Mouse (Mus musculus): Measurements from ENCODE around the gene Rd3l. TPM values are rescaled to one million over a fixed set of nuclear protein-coding genes. Genes with fewer than 3 reads are reported as not detected.
"Not testable (repeated sequence)": the region's sequence is repeated elsewhere in the genome, so short reads cannot be mapped to it uniquely, and the experiment has no call there.

Rd3l gene
- polyA plus RNA-seq, 1 experiment from 2014 or later, result 0.08 TPM

- Histone ChIP-seq H3K27ac (replicated peaks) (no peak overlapping the region), H3K4me3 (ENCODE audit: low read depth, low read length) (no peak overlapping the region), H3K4me2 (replicated peaks; ENCODE audit: low read depth) (no peak overlapping the region), H3K36me3 (ENCODE audit: control insufficient read depth, insufficient read depth, low read length) (peaks cover 15% of the 10 kb centered on the region), H3K9ac (ENCODE audit: low read length) (no peak overlapping the region), H3K27me3 (ENCODE audit: control insufficient read depth, insufficient read depth, low read length) (no peaks in the 10 kb centered on the region), H3K9me3 (ENCODE audit: control insufficient read depth, low read length) (no peaks in the 10 kb centered on the region), H3K4me1 (replicated peaks; ENCODE audit: control insufficient read depth, insufficient read depth) (no peaks in the 10 kb centered on the region)
- ATAC-seq (ENCODE audit: low FRiP score, low TSS enrichment) (peak; percentile 78), DNase-seq (ENCODE audit: low spot score) (peak; percentile 84)
- TF ChIP-seq EP300 (optimal IDR thresholded peaks at IDR 0.05) (no peak), CTCF (IDR thresholded peaks at IDR 0.05; ENCODE audit: low read depth) (peak; percentile 91)
- 37% methylated on average over 9 of the region's 9 CpGs for WGBS
Measured at GRCm38 (mm10) chr12:111958101-111958865, 22.8 kb downstream of the Rd3l start.

- Histone ChIP-seq H3K9me3 (ENCODE audit: control insufficient read depth, low read length) (no peaks in the 10 kb centered on the region), H3K4me1 (replicated peaks; ENCODE audit: control insufficient read depth, insufficient read depth) (peaks cover 5% of the 10 kb centered on the region; the same call in 1 of the 2 replicates), H3K4me2 (replicated peaks; ENCODE audit: low read depth) (no peak overlapping the region), H3K9ac (ENCODE audit: low read length) (no peak overlapping the region), H3K27me3 (ENCODE audit: control insufficient read depth, insufficient read depth, low read length) (no peaks in the 10 kb centered on the region), H3K4me3 (ENCODE audit: low read depth, low read length) (no peak overlapping the region), H3K27ac (replicated peaks) (no peak overlapping the region), H3K36me3 (ENCODE audit: control insufficient read depth, insufficient read depth, low read length) (peaks cover 10% of the 10 kb centered on the region; the same call in 1 of the 2 replicates)
- WGBS, result 84% methylated on average over 5 of the region's 5 CpGs
- DNase-seq (ENCODE audit: low spot score) (no peak), ATAC-seq (ENCODE audit: low FRiP score, low TSS enrichment) (no peak)
- no peak for TF ChIP-seq CTCF (IDR thresholded peaks at IDR 0.05; ENCODE audit: low read depth)
- TF ChIP-seq EP300 (optimal IDR thresholded peaks at IDR 0.05), result no peak
Measured at GRCm38 (mm10) chr12:111956173-111956572, 24.9 kb downstream of the Rd3l start.

DNA sequence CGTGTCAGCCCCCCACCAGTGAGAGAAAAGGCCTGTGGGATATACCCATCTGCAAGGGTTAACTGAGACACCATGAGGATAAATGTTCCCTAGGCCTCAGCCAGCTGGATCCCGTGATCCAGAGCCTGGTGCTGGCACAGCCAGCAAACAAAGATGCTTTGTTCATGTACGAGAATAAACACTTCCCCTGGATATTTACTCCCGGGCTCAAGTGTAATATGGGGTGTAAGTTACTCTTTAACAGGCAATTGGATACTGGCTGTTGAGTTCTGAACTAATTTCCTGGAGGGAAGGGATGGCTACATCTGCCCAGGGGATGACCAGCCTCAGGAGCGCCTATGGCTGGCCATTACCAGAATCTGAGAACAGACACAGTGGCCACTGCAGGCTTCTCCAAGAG is 29.4 kb downstream of the Rd3l start:
- H3K27ac ChIP-seq (replicated peaks), result peak overlapping the region; percentile 69
- 25% methylated on average over 5 of the region's 5 CpGs for WGBS
- H3K9me3 ChIP-seq (ENCODE audit: control insufficient read depth, low read length), result no peaks in the 10 kb centered on the region
- H3K4me2 ChIP-seq (replicated peaks; ENCODE audit: low read depth), result no peak overlapping the region
- H3K4me1 ChIP-seq (replicated peaks; ENCODE audit: control insufficient read depth, insufficient read depth), result peaks cover 5% of the 10 kb centered on the region; the same call in 1 of the 2 replicates
- no peaks in the 10 kb centered on the region for H3K36me3 ChIP-seq (ENCODE audit: control insufficient read depth, insufficient read depth, low read length)
- no peak overlapping the region for H3K9ac ChIP-seq (ENCODE audit: low read length)
- ATAC-seq (ENCODE audit: low FRiP score, low TSS enrichment) (peak; percentile 70), DNase-seq (ENCODE audit: low spot score) (peak; percentile 62)
- H3K4me3 ChIP-seq (ENCODE audit: low read depth, low read length), result no peak overlapping the region
- no peaks in the 10 kb centered on the region for H3K27me3 ChIP-seq (ENCODE audit: control insufficient read depth, insufficient read depth, low read length)
- no peak for TF ChIP-seq CTCF (IDR thresholded peaks at IDR 0.05; ENCODE audit: low read depth)

GRCm38 (mm10) chr12:111950486-111950885 is 30.6 kb downstream of the Rd3l start:
- no peak for DNase-seq (ENCODE audit: low spot score)
- 40% methylated on average over 5 of the region's 5 CpGs for WGBS
- ATAC-seq (ENCODE audit: low FRiP score, low TSS enrichment), result no peak

GRCm38 (mm10) chr12:111946716-111947115 is 34.4 kb downstream of the Rd3l start:
- Histone ChIP-seq H3K27ac (replicated peaks) (peak overlapping the region; percentile 53; the same call in 1 of the 2 replicates), H3K4me3 (ENCODE audit: low read depth, low read length) (no peak overlapping the region), H3K9me3 (ENCODE audit: control insufficient read depth, low read length) (no peaks in the 10 kb centered on the region), H3K4me2 (replicated peaks; ENCODE audit: low read depth) (no peak overlapping the region), H3K36me3 (ENCODE audit: control insufficient read depth, insufficient read depth, low read length) (no peaks in the 10 kb centered on the region), H3K9ac (ENCODE audit: low read length) (no peak overlapping the region), H3K27me3 (ENCODE audit: control insufficient read depth, insufficient read depth, low read length) (no peaks in the 10 kb centered on the region), H3K4me1 (replicated peaks; ENCODE audit: control insufficient read depth, insufficient read depth) (peaks cover 11% of the 10 kb centered on the region; the same call in 1 of the 2 replicates)
- TF ChIP-seq CTCF (IDR thresholded peaks at IDR 0.05; ENCODE audit: low read depth) (peak; percentile 88), EP300 (optimal IDR thresholded peaks at IDR 0.05) (no peak)
- ATAC-seq (ENCODE audit: low FRiP score, low TSS enrichment) (peak; percentile 30), DNase-seq (ENCODE audit: low spot score) (peak; percentile 71)
- 43% methylated on average over 2 of the region's 2 CpGs for WGBS

More at GRCm38 (mm10) chr12:111950486-111950885, 30.6 kb downstream of the Rd3l start:
- H3K36me3 ChIP-seq (ENCODE audit: control insufficient read depth, insufficient read depth, low read length), result no peaks in the 10 kb centered on the region
- no peak overlapping the region for H3K27ac ChIP-seq (replicated peaks)
- H3K9ac ChIP-seq (ENCODE audit: low read length), result no peak overlapping the region
- H3K9me3 ChIP-seq (ENCODE audit: control insufficient read depth, low read length), result no peaks in the 10 kb centered on the region
- no peaks in the 10 kb centered on the region for H3K27me3 ChIP-seq (ENCODE audit: control insufficient read depth, insufficient read depth, low read length)
- no peak overlapping the region for H3K4me3 ChIP-seq (ENCODE audit: low read depth, low read length)
- H3K4me2 ChIP-seq (replicated peaks; ENCODE audit: low read depth), result no peak overlapping the region
- TF ChIP-seq EP300 (optimal IDR thresholded peaks at IDR 0.05) (no peak), CTCF (IDR thresholded peaks at IDR 0.05; ENCODE audit: low read depth) (no peak)
- peaks cover 6% of the 10 kb centered on the region; the same call in 1 of the 2 replicates for H3K4me1 ChIP-seq (replicated peaks; ENCODE audit: control insufficient read depth, insufficient read depth)

GRCm38 (mm10) chr12:111945765-111946655 is 35.1 kb downstream of the Rd3l start:
- not testable (repeated sequence) for H3K9me3 ChIP-seq (ENCODE audit: control insufficient read depth, low read length); H3K36me3 ChIP-seq (ENCODE audit: control insufficient read depth, insufficient read depth, low read length); DNase-seq (ENCODE audit: low spot score); H3K27me3 ChIP-seq (ENCODE audit: control insufficient read depth, insufficient read depth, low read length); H3K4me1 ChIP-seq (replicated peaks; ENCODE audit: control insufficient read depth, insufficient read depth); H3K4me3 ChIP-seq (ENCODE audit: low read depth, low read length); H3K4me2 ChIP-seq (replicated peaks; ENCODE audit: low read depth)
- WGBS, result 54% methylated on average over 9 of the region's 15 CpGs
- peak; percentile 62 for ATAC-seq (ENCODE audit: low FRiP score, low TSS enrichment)
- H3K9ac ChIP-seq (ENCODE audit: low read length), result 0 out of 2 replicates have a peak overlapping the region, but pooled peaks have one; percentile 38
- peak overlapping the region; percentile 88 for H3K27ac ChIP-seq (replicated peaks)
